Mouse (Mus musculus): Measurements from ENCODE around the gene Mta1. TPM values are rescaled to one million over a fixed set of nuclear protein-coding genes. Genes with fewer than 3 reads are reported as not detected.

The Mta1 gene
- polyA plus RNA-seq, 1 experiment = 90.8 TPM

GRCm38 (mm10) chr12:113114856-113115538 is 16.9 kb downstream of the Mta1 start:
- no peak for TF ChIP-seq USF1 (IDR thresholded peaks at IDR 0.05; ENCODE audit: low read depth)
- TF ChIP-seq FOSL1 (IDR thresholded peaks at IDR 0.05; ENCODE audit: insufficient read depth, low read length, poor library complexity, severe bottlenecking) = no peak
- no peak overlapping the region for H3ac ChIP-seq (ENCODE audit: control insufficient read depth, insufficient read length, low read depth)
- peaks cover 17% of the 10 kb centered on the region for H3K79me3 ChIP-seq (ENCODE audit: low read depth)
- no peaks in the 10 kb centered on the region for H3K27me3 ChIP-seq (ENCODE audit: control insufficient read depth, insufficient read depth, insufficient read length)
- peaks cover 65% of the 10 kb centered on the region for H3K36me3 ChIP-seq (ENCODE audit: control insufficient read depth, insufficient read depth)
- H3K4me3 ChIP-seq (ENCODE audit: insufficient read depth, poor library complexity, severe bottlenecking) = no peak overlapping the region
- H3K79me2 ChIP-seq (ENCODE audit: control insufficient read depth, insufficient read depth) = peaks cover 32% of the 10 kb centered on the region

GRCm38 (mm10) chr12:113119516-113120410 is 21.7 kb downstream of the Mta1 start:
- no peak overlapping the region for H3K4me3 ChIP-seq (ENCODE audit: insufficient read depth, poor library complexity, severe bottlenecking)
- H3K36me3 ChIP-seq (ENCODE audit: control insufficient read depth, insufficient read depth) = peaks cover 77% of the 10 kb centered on the region
- H3ac ChIP-seq (ENCODE audit: control insufficient read depth, insufficient read length, low read depth) = no peak overlapping the region
- peaks cover 4% of the 10 kb centered on the region for H3K79me3 ChIP-seq (ENCODE audit: low read depth)
- TF ChIP-seq CTCF (IDR thresholded peaks at IDR 0.05; ENCODE audit: control insufficient read depth, insufficient read depth, insufficient read length) = peak; percentile 62
- TF ChIP-seq CEBPB (IDR thresholded peaks at IDR 0.05; ENCODE audit: low read depth) = no peak
- peaks cover 12% of the 10 kb centered on the region for H3K79me2 ChIP-seq (ENCODE audit: control insufficient read depth, insufficient read depth)
- no peaks in the 10 kb centered on the region for H3K27me3 ChIP-seq (ENCODE audit: control insufficient read depth, insufficient read depth, insufficient read length)

GRCm38 (mm10) chr12:113124726-113125125 is 26.6 kb downstream of the Mta1 start:
- Histone ChIP-seq H3K4me3 (ENCODE audit: insufficient read depth, poor library complexity, severe bottlenecking) (no peak overlapping the region), H3K27me3 (ENCODE audit: control insufficient read depth, insufficient read depth, insufficient read length) (no peaks in the 10 kb centered on the region), H3K36me3 (ENCODE audit: control insufficient read depth, insufficient read depth) (peaks cover 89% of the 10 kb centered on the region), H3K79me3 (ENCODE audit: low read depth) (peaks cover 3% of the 10 kb centered on the region), H3K79me2 (ENCODE audit: control insufficient read depth, insufficient read depth) (peaks cover 9% of the 10 kb centered on the region), H3ac (ENCODE audit: control insufficient read depth, insufficient read length, low read depth) (no peak overlapping the region)
- TF ChIP-seq CTCF (IDR thresholded peaks at IDR 0.05; ENCODE audit: control insufficient read depth, insufficient read depth, insufficient read length) (no peak), MAX (IDR thresholded peaks at IDR 0.05) (no peak), FOSL1 (IDR thresholded peaks at IDR 0.05; ENCODE audit: insufficient read depth, low read length, poor library complexity, severe bottlenecking) (no peak), MYOD1 (IDR thresholded peaks at IDR 0.05; ENCODE audit: control insufficient read depth, insufficient read length, low read depth) (no peak), CEBPB (IDR thresholded peaks at IDR 0.05; ENCODE audit: low read depth) (no peak), USF1 (IDR thresholded peaks at IDR 0.05; ENCODE audit: low read depth) (no peak), MYOG (IDR thresholded peaks at IDR 0.05; ENCODE audit: control insufficient read depth, extremely low read depth, insufficient read length) (no peak)

GRCm38 (mm10) chr12:113130732-113131131 is 32.7 kb downstream of the Mta1 start:
- no peak overlapping the region for H3K4me3 ChIP-seq (ENCODE audit: insufficient read depth, poor library complexity, severe bottlenecking)
- no peaks in the 10 kb centered on the region for H3K79me2 ChIP-seq (ENCODE audit: control insufficient read depth, insufficient read depth)
- H3K79me3 ChIP-seq (ENCODE audit: low read depth) = peaks cover 2% of the 10 kb centered on the region
- peaks cover 86% of the 10 kb centered on the region for H3K36me3 ChIP-seq (ENCODE audit: control insufficient read depth, insufficient read depth)
- TF ChIP-seq MYOG (IDR thresholded peaks at IDR 0.05; ENCODE audit: control insufficient read depth, extremely low read depth, insufficient read length) (no peak), CTCF (IDR thresholded peaks at IDR 0.05; ENCODE audit: control insufficient read depth, insufficient read depth, insufficient read length) (no peak), FOSL1 (IDR thresholded peaks at IDR 0.05; ENCODE audit: insufficient read depth, low read length, poor library complexity, severe bottlenecking) (no peak), MAX (IDR thresholded peaks at IDR 0.05) (no peak), MYOD1 (IDR thresholded peaks at IDR 0.05; ENCODE audit: control insufficient read depth, insufficient read length, low read depth) (no peak), USF1 (IDR thresholded peaks at IDR 0.05; ENCODE audit: low read depth) (no peak), CEBPB (IDR thresholded peaks at IDR 0.05; ENCODE audit: low read depth) (no peak)
- no peaks in the 10 kb centered on the region for H3K27me3 ChIP-seq (ENCODE audit: control insufficient read depth, insufficient read depth, insufficient read length)
- H3ac ChIP-seq (ENCODE audit: control insufficient read depth, insufficient read length, low read depth) = no peak overlapping the region

GRCm38 (mm10) chr12:113131601-113132000 is 33.5 kb downstream of the Mta1 start:
- Histone ChIP-seq H3K79me3 (ENCODE audit: low read depth) (peaks cover 2% of the 10 kb centered on the region), H3K36me3 (ENCODE audit: control insufficient read depth, insufficient read depth) (peaks cover 84% of the 10 kb centered on the region), H3K27me3 (ENCODE audit: control insufficient read depth, insufficient read depth, insufficient read length) (no peaks in the 10 kb centered on the region), H3ac (ENCODE audit: control insufficient read depth, insufficient read length, low read depth) (no peak overlapping the region), H3K4me3 (ENCODE audit: insufficient read depth, poor library complexity, severe bottlenecking) (no peak overlapping the region), H3K79me2 (ENCODE audit: control insufficient read depth, insufficient read depth) (no peaks in the 10 kb centered on the region)
- TF ChIP-seq USF1 (IDR thresholded peaks at IDR 0.05; ENCODE audit: low read depth) (no peak), MAX (IDR thresholded peaks at IDR 0.05) (no peak), CTCF (IDR thresholded peaks at IDR 0.05; ENCODE audit: control insufficient read depth, insufficient read depth, insufficient read length) (no peak), MYOG (IDR thresholded peaks at IDR 0.05; ENCODE audit: control insufficient read depth, extremely low read depth, insufficient read length) (no peak), MYOD1 (IDR thresholded peaks at IDR 0.05; ENCODE audit: control insufficient read depth, insufficient read length, low read depth) (no peak), CEBPB (IDR thresholded peaks at IDR 0.05; ENCODE audit: low read depth) (no peak), FOSL1 (IDR thresholded peaks at IDR 0.05; ENCODE audit: insufficient read depth, low read length, poor library complexity, severe bottlenecking) (no peak)
